Mouse (Mus musculus): ENCODE measurements around the gene Sos2.
"Not testable (repeated sequence)": the region's sequence is repeated elsewhere in the genome, so short reads cannot be mapped to it uniquely, and the experiment has no call there.

Gene Sos2

GRCm38 (mm10) chr12:69568266-69568665 lies 113.4 kb downstream of the Sos2 start:
- no peak for DNase-seq

- not testable (repeated sequence) for DNase-seq
Measured at GRCm38 (mm10) chr12:69561006-69561405, 120.6 kb downstream of the Sos2 start.

- peak; percentile 63 for DNase-seq
Measured at GRCm38 (mm10) chr12:69556221-69556861, 125.3 kb downstream of the Sos2 start.

GRCm38 (mm10) chr12:69545456-69546178 lies 136.0 kb downstream of the Sos2 start:
- no peak for DNase-seq

- DNase-seq, result no peak
Measured at GRCm38 (mm10) chr12:69544994-69545393, 136.7 kb downstream of the Sos2 start.

GRCm38 (mm10) chr12:69544562-69544961 lies 137.1 kb downstream of the Sos2 start:
- DNase-seq, result no peak

- DNase-seq, result no peak
Measured at GRCm38 (mm10) chr12:69542376-69542775, 139.3 kb downstream of the Sos2 start.

- peak; percentile 17 for DNase-seq
Measured at GRCm38 (mm10) chr12:69541663-69542062, 140.0 kb downstream of the Sos2 start.

GRCm38 (mm10) chr12:69539353-69539752 lies 142.3 kb downstream of the Sos2 start:
- no peak for DNase-seq

- DNase-seq, result no peak
Measured at GRCm38 (mm10) chr12:69538362-69538950, 143.2 kb downstream of the Sos2 start.

GRCm38 (mm10) chr12:69537675-69538361 lies 143.8 kb downstream of the Sos2 start:
- peak; percentile 36 for DNase-seq

- peak; percentile 33 for DNase-seq
Measured at GRCm38 (mm10) chr12:69537243-69537674, 144.4 kb downstream of the Sos2 start.

GRCm38 (mm10) chr12:69536616-69537242 lies 144.9 kb downstream of the Sos2 start:
- no peak for DNase-seq

Data from kidney, adult 11 months (tissue).